Mouse (Mus musculus) CH12F3 (cell line): Measurements from ENCODE around the gene Pnpla6.

Experiments used
- in situ Hi-C: fragments of 300-500 bp; cut with MboI; formaldehyde crosslinking; loops from 2 replicates; pipeline ENCODE4 v1.14.3; 2020; ENCODE audit warnings: low sequenced_read_pairs

The Pnpla6 gene

GRCm38 (mm10) chr8:3502217-3502616, 13.0 kb upstream of the Pnpla6 start:
- in situ Hi-C loops: no loop called here

- in situ Hi-C loops: no loop called here
These were observed 7.0 kb upstream of the Pnpla6 start for GRCm38 (mm10) chr8:3507979-3508754.

- in situ Hi-C loops: no loop called here
These were observed 420 bp upstream of the Pnpla6 start for GRCm38 (mm10) chr8:3514681-3515247.

- in situ Hi-C loops: no loop called here
These were observed 710 bp downstream of the Pnpla6 start for GRCm38 (mm10) chr8:3515771-3516417.

- in situ Hi-C loops: no loop called here
These were observed 1.4 kb downstream of the Pnpla6 start for GRCm38 (mm10) chr8:3516450-3517116.

GRCm38 (mm10) chr8:3517117-3517495, 1.9 kb downstream of the Pnpla6 start:
- in situ Hi-C loops: no loop called here

- in situ Hi-C loops: no loop called here
These were observed 7.0 kb downstream of the Pnpla6 start for GRCm38 (mm10) chr8:3522007-3522697.

GRCm38 (mm10) chr8:3530816-3531215, 15.6 kb downstream of the Pnpla6 start:
- in situ Hi-C loops: no loop called here

- in situ Hi-C loops: no loop called here
These were observed 16.8 kb downstream of the Pnpla6 start for GRCm38 (mm10) chr8:3531936-3532335.

GRCm38 (mm10) chr8:3536053-3536841, 21.1 kb downstream of the Pnpla6 start:
- in situ Hi-C loops: no loop called here

- in situ Hi-C loops: no loop called here
These were observed 21.8 kb downstream of the Pnpla6 start for GRCm38 (mm10) chr8:3536940-3537339.

- in situ Hi-C loops: no loop called here
These were observed 22.5 kb downstream of the Pnpla6 start for GRCm38 (mm10) chr8:3537666-3538065.

GRCm38 (mm10) chr8:3539146-3539545, 24.0 kb downstream of the Pnpla6 start:
- in situ Hi-C loops: no loop called here

- in situ Hi-C loops: no loop called here
These were observed 24.9 kb downstream of the Pnpla6 start for GRCm38 (mm10) chr8:3540076-3540475.

- in situ Hi-C loops: no loop called here
These were observed 31.3 kb downstream of the Pnpla6 start for GRCm38 (mm10) chr8:3546511-3546910.

- in situ Hi-C loops: no loop called here
These were observed 37.1 kb downstream of the Pnpla6 start for GRCm38 (mm10) chr8:3552240-3552639.

- in situ Hi-C loops: no loop called here
These were observed 40.9 kb downstream of the Pnpla6 start for GRCm38 (mm10) chr8:3556114-3556513.

GRCm38 (mm10) chr8:3567641-3568371, 52.6 kb downstream of the Pnpla6 start, which contains the start of gene C330021F23Rik:
Gene C330021F23Rik, plus strand, starts transcription at chr8:3567990.
- in situ Hi-C loops: no loop called here

- in situ Hi-C loops: no loop called here
These were observed 53.2 kb downstream of the Pnpla6 start for GRCm38 (mm10) chr8:3568378-3568777.
